Mouse (Mus musculus) effector memory CD4-positive, alpha-beta T cell, adult 7 months (primary cell): ENCODE results near the gene Klf4. TPM values are rescaled to one million over a fixed set of nuclear protein-coding genes. Genes with fewer than 3 reads are reported as not detected.

ENCODE experiments used
- polyA plus RNA-seq: library from polyadenylated mRNA; unstranded; fragments of 100-300 nt; shearing (Covaris generic); gene quantifications from one replicate; pipeline ENCODE4 v1.2.1, GENCODE M21; 2017

Gene Klf4
- 12.6 TPM for polyA plus RNA-seq

GRCm38 (mm10) chr4:55532407-55533195 lies at the start of gene Klf4:
Gene Klf4 (minus strand): TSS chr4:55532466.

Other genes starting within 250 kb of the Klf4 start
- gene Rad23b, start 182.4 kb downstream of the Klf4 start, polyA plus RNA-seq, result 53.1 TPM